Mouse (Mus musculus): ENCODE data around the gene Ndufaf3. TPM values are rescaled to one million over a fixed set of nuclear protein-coding genes. Genes with fewer than 3 reads are reported as not detected.
A peak's percentile ranks its signal among the peaks of the same experiment; 100 is the strongest.

The Ndufaf3 gene
- polyA plus RNA-seq, 2 experiments from 2014 or later: 48.0 to 61.4 TPM

DNA sequence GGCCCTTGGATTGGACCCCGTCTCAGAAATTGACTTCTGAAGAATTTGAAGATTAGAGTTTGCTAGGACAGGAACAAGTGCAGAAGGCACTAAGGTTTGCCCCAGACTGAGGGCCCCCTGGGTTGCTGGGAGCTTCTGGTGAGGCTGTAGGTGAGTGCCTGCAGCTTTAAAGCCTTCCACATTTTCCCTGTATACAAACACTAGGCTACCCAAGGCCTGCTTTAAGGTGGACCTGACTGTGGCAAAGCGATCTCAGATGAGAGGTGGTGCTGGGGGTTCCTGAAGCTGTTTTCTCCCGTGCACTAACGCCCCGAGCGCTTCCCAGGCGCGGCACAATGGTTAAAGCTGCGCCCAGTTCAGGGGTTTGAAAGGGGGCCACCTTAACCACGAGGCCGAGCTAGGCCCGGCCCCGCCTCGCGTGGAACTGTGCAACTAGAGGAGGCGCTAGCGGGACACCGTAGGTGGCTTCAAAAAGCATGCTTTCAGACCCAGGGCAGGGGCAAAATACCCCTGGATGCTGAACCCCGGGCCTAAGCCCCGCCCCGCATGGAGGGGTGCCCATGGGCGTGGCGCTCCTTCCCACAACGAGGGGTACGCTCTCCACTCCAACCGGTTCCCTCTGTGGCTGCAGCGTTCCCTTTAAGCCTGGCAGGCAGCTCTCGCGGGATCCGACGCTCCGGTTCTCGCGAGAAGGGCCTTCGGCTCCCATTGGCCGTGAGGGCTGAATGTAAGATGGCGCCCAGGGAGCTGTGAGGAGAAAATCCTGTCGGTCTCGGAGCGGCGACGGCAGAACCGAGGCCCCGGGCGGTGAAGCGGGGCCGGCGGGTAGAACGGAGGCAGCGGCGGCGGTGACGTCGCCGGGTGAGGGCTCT lies 50.6 kb downstream of the Ndufaf3 start, which contains the start of gene Qrich1:
Gene Qrich1 (plus strand): TSS at position 427 of the 872 bp plus-strand sequence.
- ATAC-seq: peak; percentile 94

Other genes starting within 250 kb of the Ndufaf3 start
- gene Gpx1, start 228.5 kb downstream of the Ndufaf3 start, polyA plus RNA-seq (2017; shearing (Covaris generic)): 100 to 1,000 TPM; 464 to 565 TPM
- gene Usp4, start 219.6 kb downstream of the Ndufaf3 start, polyA plus RNA-seq (2017; shearing (Covaris generic)): 100 to 1,000 TPM; 102 to 155 TPM
- 1 to 10 TPM in 1 of 2 experiments, not detected in 1; 1.6 TPM for gene 1700102P08Rik, start 174.6 kb downstream of the Ndufaf3 start, polyA plus RNA-seq (2017; shearing (Covaris generic))
- gene Ccdc36, start 138.9 kb downstream of the Ndufaf3 start, polyA plus RNA-seq (2017; shearing (Covaris generic)): under 1 TPM in 1 of 2 experiments, not detected in 1; 0.11 TPM
- gene BC048562, start 131.0 kb downstream of the Ndufaf3 start, polyA plus RNA-seq (2017; shearing (Covaris generic)): not detected
- gene Ccdc71, start 106.9 kb downstream of the Ndufaf3 start, polyA plus RNA-seq (2017; shearing (Covaris generic)): 10 to 100 TPM; 29.9 to 39.2 TPM
- 1 to 10 TPM; 1.6 to 2.2 TPM for gene Klhdc8b, start 105.9 kb downstream of the Ndufaf3 start, polyA plus RNA-seq (2017; shearing (Covaris generic))
- under 1 TPM; 0.10 to 0.13 TPM for gene Lamb2, start 87.7 kb downstream of the Ndufaf3 start, polyA plus RNA-seq (2017; shearing (Covaris generic))
- gene Usp19, start 76.8 kb downstream of the Ndufaf3 start, polyA plus RNA-seq (2017; shearing (Covaris generic)): 10 to 100 TPM; 15.1 to 16.6 TPM
- gene Qars, start 59.7 kb downstream of the Ndufaf3 start, polyA plus RNA-seq (2017; shearing (Covaris generic)): 100 to 1,000 TPM; 132 to 223 TPM
- gene Qrich1, start 50.6 kb downstream of the Ndufaf3 start, polyA plus RNA-seq (2017; shearing (Covaris generic)): 10 to 100 TPM; 77.2 to 91.3 TPM
- 100 to 1,000 TPM; 155 to 180 TPM for gene Impdh2, start 7.1 kb downstream of the Ndufaf3 start, polyA plus RNA-seq (2017; shearing (Covaris generic))
- gene Dalrd3, start 2.5 kb upstream of the Ndufaf3 start, polyA plus RNA-seq (2017; shearing (Covaris generic)): 10 to 100 TPM; 65.5 to 75.7 TPM
- gene Wdr6, start 11.3 kb upstream of the Ndufaf3 start, polyA plus RNA-seq (2017; shearing (Covaris generic)): 10 to 100 TPM; 29.8 to 56.5 TPM
- gene P4htm, start 30.2 kb upstream of the Ndufaf3 start, polyA plus RNA-seq (2017; shearing (Covaris generic)): 10 to 100 TPM in 1 of 2 experiments, 1 to 10 TPM in 1; 7.8 to 15.5 TPM
- gene Arih2, start 82.0 kb upstream of the Ndufaf3 start, polyA plus RNA-seq (2017; shearing (Covaris generic)): 10 to 100 TPM; 61.3 to 92.7 TPM
- 10 to 100 TPM; 40.4 to 61.1 TPM for gene Slc25a20, start 94.7 kb upstream of the Ndufaf3 start, polyA plus RNA-seq (2017; shearing (Covaris generic))
- 1 to 10 TPM; 3.7 to 6.7 TPM for gene Prkar2a, start 121.9 kb upstream of the Ndufaf3 start, polyA plus RNA-seq (2017; shearing (Covaris generic))
- 10 to 100 TPM; 20.1 to 27.6 TPM for gene Ip6k2, start 216.4 kb upstream of the Ndufaf3 start, polyA plus RNA-seq (2017; shearing (Covaris generic))
- gene Nckipsd, start 240.9 kb upstream of the Ndufaf3 start, polyA plus RNA-seq (2017; shearing (Covaris generic)): 1 to 10 TPM; 7.5 to 7.8 TPM

Data from CD4-positive, CD25-positive, alpha-beta regulatory T cell, adult 4 months (primary cell).